Mouse (Mus musculus): Measurements from ENCODE around the gene Noxa1. TPM values are rescaled to one million over a fixed set of nuclear protein-coding genes. Genes with fewer than 3 reads are reported as not detected.

Gene Noxa1
- polyA plus RNA-seq, 1 experiment from 2014 or later: 0.29 TPM

GRCm38 (mm10) chr2:25085571-25085970 is 9.4 kb downstream of the Noxa1 start:
- Histone ChIP-seq H3K9me3 (ENCODE audit: control insufficient read depth, low read length) (no peaks in the 10 kb centered on the region), H3K4me3 (ENCODE audit: low read depth, low read length) (no peak overlapping the region), H3K27ac (ENCODE audit: low read depth, low read length) (no peak overlapping the region), H3K4me1 (ENCODE audit: control insufficient read depth, insufficient read depth, low read length) (no peaks in the 10 kb centered on the region), H3K27me3 (ENCODE audit: control insufficient read depth, insufficient read depth, low read length) (no peaks in the 10 kb centered on the region), H3K9ac (ENCODE audit: low read length) (no peak overlapping the region), H3K4me2 (ENCODE audit: low read depth) (no peak overlapping the region), H3K36me3 (ENCODE audit: control insufficient read depth, insufficient read depth, low read length) (no peaks in the 10 kb centered on the region)
- DNase-seq (ENCODE audit: low spot score): no peak
- 91% methylated on average over 5 of the region's 5 CpGs for WGBS
- no peak for ATAC-seq (ENCODE audit: insufficient read depth, low FRiP score, low TSS enrichment)

GRCm38 (mm10) chr2:25083697-25084096 is 11.3 kb downstream of the Noxa1 start:
- Histone ChIP-seq H3K27me3 (ENCODE audit: control insufficient read depth, insufficient read depth, low read length) (no peaks in the 10 kb centered on the region), H3K27ac (ENCODE audit: low read depth, low read length) (no peak overlapping the region), H3K9me3 (ENCODE audit: control insufficient read depth, low read length) (no peaks in the 10 kb centered on the region), H3K4me2 (ENCODE audit: low read depth) (no peak overlapping the region), H3K9ac (ENCODE audit: low read length) (no peak overlapping the region), H3K36me3 (ENCODE audit: control insufficient read depth, insufficient read depth, low read length) (no peaks in the 10 kb centered on the region), H3K4me3 (ENCODE audit: low read depth, low read length) (no peak overlapping the region), H3K4me1 (ENCODE audit: control insufficient read depth, insufficient read depth, low read length) (no peaks in the 10 kb centered on the region)
- ATAC-seq (ENCODE audit: insufficient read depth, low FRiP score, low TSS enrichment) (no peak), DNase-seq (ENCODE audit: low spot score) (no peak)
- WGBS: 88% methylated on average over 4 of the region's 4 CpGs

GRCm38 (mm10) chr2:25080076-25080475 is 14.9 kb downstream of the Noxa1 start, which contains the start of gene Entpd8:
Gene Entpd8 (plus strand): TSS chr2:25080304.
- DNase-seq (ENCODE audit: low spot score) (no peak), ATAC-seq (ENCODE audit: insufficient read depth, low FRiP score, low TSS enrichment) (no peak)
- H3K4me3 ChIP-seq (ENCODE audit: low read depth, low read length): no peak within 1 kb of the TSS
- H3K4me1 ChIP-seq (ENCODE audit: control insufficient read depth, insufficient read depth, low read length): no peaks in the 10 kb centered on the region
- 77% methylated on average over 5 of the region's 5 CpGs for WGBS
- no peak within 1 kb of the TSS for H3K9ac ChIP-seq (ENCODE audit: low read length)
- no peak within 1 kb of the TSS for H3K4me2 ChIP-seq (ENCODE audit: low read depth)
- no peaks in the 10 kb centered on the region for H3K27me3 ChIP-seq (ENCODE audit: control insufficient read depth, insufficient read depth, low read length)
- no peak within 1 kb of the TSS for H3K27ac ChIP-seq (ENCODE audit: low read depth, low read length)
- no peaks in the 10 kb centered on the region for H3K9me3 ChIP-seq (ENCODE audit: control insufficient read depth, low read length)
- no peaks in the 10 kb centered on the region for H3K36me3 ChIP-seq (ENCODE audit: control insufficient read depth, insufficient read depth, low read length)

- WGBS: 78% methylated on average over 1 of the region's 1 CpGs
- H3K9me3 ChIP-seq (ENCODE audit: control insufficient read depth, low read length): no peaks in the 10 kb centered on the region
- H3K4me3 ChIP-seq (ENCODE audit: low read depth, low read length): no peak overlapping the region
- H3K4me1 ChIP-seq (ENCODE audit: control insufficient read depth, insufficient read depth, low read length): no peaks in the 10 kb centered on the region
- H3K27ac ChIP-seq (ENCODE audit: low read depth, low read length): no peak overlapping the region
- H3K27me3 ChIP-seq (ENCODE audit: control insufficient read depth, insufficient read depth, low read length): no peaks in the 10 kb centered on the region
- no peak overlapping the region for H3K9ac ChIP-seq (ENCODE audit: low read length)
- H3K36me3 ChIP-seq (ENCODE audit: control insufficient read depth, insufficient read depth, low read length): no peaks in the 10 kb centered on the region
- ATAC-seq (ENCODE audit: insufficient read depth, low FRiP score, low TSS enrichment) (no peak), DNase-seq (ENCODE audit: low spot score) (no peak)
- no peak overlapping the region for H3K4me2 ChIP-seq (ENCODE audit: low read depth)
These were observed 16.0 kb downstream of the Noxa1 start for GRCm38 (mm10) chr2:25078967-25079366.

- WGBS: 78% methylated on average over 4 of the region's 4 CpGs
- Histone ChIP-seq H3K36me3 (ENCODE audit: control insufficient read depth, insufficient read depth, low read length) (no peaks in the 10 kb centered on the region), H3K27me3 (ENCODE audit: control insufficient read depth, insufficient read depth, low read length) (no peaks in the 10 kb centered on the region), H3K9ac (ENCODE audit: low read length) (no peak overlapping the region), H3K4me1 (ENCODE audit: control insufficient read depth, insufficient read depth, low read length) (no peaks in the 10 kb centered on the region), H3K4me2 (ENCODE audit: low read depth) (no peak overlapping the region), H3K9me3 (ENCODE audit: control insufficient read depth, low read length) (no peaks in the 10 kb centered on the region), H3K4me3 (ENCODE audit: low read depth, low read length) (no peak overlapping the region), H3K27ac (ENCODE audit: low read depth, low read length) (no peak overlapping the region)
- DNase-seq (ENCODE audit: low spot score) (no peak), ATAC-seq (ENCODE audit: insufficient read depth, low FRiP score, low TSS enrichment) (no peak)
These were observed 19.4 kb downstream of the Noxa1 start for GRCm38 (mm10) chr2:25075506-25075905.

- H3K27me3 ChIP-seq (ENCODE audit: control insufficient read depth, insufficient read depth, low read length): no peaks in the 10 kb centered on the region
- no peak overlapping the region for H3K4me2 ChIP-seq (ENCODE audit: low read depth)
- H3K9me3 ChIP-seq (ENCODE audit: control insufficient read depth, low read length): no peaks in the 10 kb centered on the region
- H3K36me3 ChIP-seq (ENCODE audit: control insufficient read depth, insufficient read depth, low read length): no peaks in the 10 kb centered on the region
- WGBS: 94% methylated on average over 4 of the region's 4 CpGs
- no peaks in the 10 kb centered on the region for H3K4me1 ChIP-seq (ENCODE audit: control insufficient read depth, insufficient read depth, low read length)
- DNase-seq (ENCODE audit: low spot score) (no peak), ATAC-seq (ENCODE audit: insufficient read depth, low FRiP score, low TSS enrichment) (no peak)
- H3K27ac ChIP-seq (ENCODE audit: low read depth, low read length): no peak overlapping the region
- no peak overlapping the region for H3K9ac ChIP-seq (ENCODE audit: low read length)
- H3K4me3 ChIP-seq (ENCODE audit: low read depth, low read length): no peak overlapping the region
These were observed 22.6 kb downstream of the Noxa1 start for GRCm38 (mm10) chr2:25072398-25072797.

- WGBS: 82% methylated on average over 4 of the region's 4 CpGs
- ATAC-seq (ENCODE audit: insufficient read depth, low FRiP score, low TSS enrichment) (no peak), DNase-seq (ENCODE audit: low spot score) (no peak)
- Histone ChIP-seq H3K27ac (ENCODE audit: low read depth, low read length) (no peak overlapping the region), H3K4me1 (ENCODE audit: control insufficient read depth, insufficient read depth, low read length) (no peaks in the 10 kb centered on the region), H3K4me3 (ENCODE audit: low read depth, low read length) (no peak overlapping the region), H3K9me3 (ENCODE audit: control insufficient read depth, low read length) (no peaks in the 10 kb centered on the region), H3K27me3 (ENCODE audit: control insufficient read depth, insufficient read depth, low read length) (no peaks in the 10 kb centered on the region), H3K4me2 (ENCODE audit: low read depth) (no peak overlapping the region), H3K9ac (ENCODE audit: low read length) (no peak overlapping the region), H3K36me3 (ENCODE audit: control insufficient read depth, insufficient read depth, low read length) (no peaks in the 10 kb centered on the region)
These were observed 25.4 kb downstream of the Noxa1 start for GRCm38 (mm10) chr2:25069537-25069936.

GRCm38 (mm10) chr2:25066552-25066951 is 28.4 kb downstream of the Noxa1 start:
- Histone ChIP-seq H3K27me3 (ENCODE audit: control insufficient read depth, insufficient read depth, low read length) (no peaks in the 10 kb centered on the region), H3K36me3 (ENCODE audit: control insufficient read depth, insufficient read depth, low read length) (peaks cover 3% of the 10 kb centered on the region; the same call in 1 of the 2 replicates), H3K27ac (ENCODE audit: low read depth, low read length) (no peak overlapping the region), H3K4me2 (ENCODE audit: low read depth) (no peak overlapping the region), H3K9me3 (ENCODE audit: control insufficient read depth, low read length) (no peaks in the 10 kb centered on the region), H3K4me3 (ENCODE audit: low read depth, low read length) (no peak overlapping the region), H3K4me1 (ENCODE audit: control insufficient read depth, insufficient read depth, low read length) (no peaks in the 10 kb centered on the region), H3K9ac (ENCODE audit: low read length) (no peak overlapping the region)
- no peak for DNase-seq (ENCODE audit: low spot score)
- no peak for ATAC-seq (ENCODE audit: insufficient read depth, low FRiP score, low TSS enrichment)
- 90% methylated on average over 4 of the region's 4 CpGs for WGBS

GRCm38 (mm10) chr2:25065537-25065936 is 29.4 kb downstream of the Noxa1 start:
- H3K9ac ChIP-seq (ENCODE audit: low read length): no peak overlapping the region
- H3K27ac ChIP-seq (ENCODE audit: low read depth, low read length): no peak overlapping the region
- no peak overlapping the region for H3K4me2 ChIP-seq (ENCODE audit: low read depth)
- peaks cover 3% of the 10 kb centered on the region; the same call in 1 of the 2 replicates for H3K36me3 ChIP-seq (ENCODE audit: control insufficient read depth, insufficient read depth, low read length)
- H3K9me3 ChIP-seq (ENCODE audit: control insufficient read depth, low read length): no peaks in the 10 kb centered on the region
- H3K4me3 ChIP-seq (ENCODE audit: low read depth, low read length): no peak overlapping the region
- DNase-seq (ENCODE audit: low spot score) (no peak), ATAC-seq (ENCODE audit: insufficient read depth, low FRiP score, low TSS enrichment) (no peak)
- H3K27me3 ChIP-seq (ENCODE audit: control insufficient read depth, insufficient read depth, low read length): no peaks in the 10 kb centered on the region
- H3K4me1 ChIP-seq (ENCODE audit: control insufficient read depth, insufficient read depth, low read length): no peaks in the 10 kb centered on the region
